Mouse (Mus musculus) adrenal gland, postnatal 4 days (tissue): ENCODE measurements at regions not wholly inside any gene's neighbourhood (a gene's known extent, or its start where the extent isn't known, plus 50 kb on each side); places are given as distances from the start of the nearest gene placed in this dataset.

ENCODE experiments used
- DNase-seq, 2 experiments: peaks; one replicate each; pipeline ENCODE4 v3.0.0; 2021 to 2022; ENCODE audit warnings: low spot score in 2 of 2, mixed read lengths in 2 of 2

GRCm38 (mm10) chr4:56275836-56276235 is 464.0 kb upstream of the Gm26657 start:
- no peak for DNase-seq

GRCm38 (mm10) chr4:56271390-56271789 is 468.5 kb upstream of the Gm26657 start:
- DNase-seq = no peak

- no peak for DNase-seq
Measured at GRCm38 (mm10) chr4:56264626-56265025, 475.2 kb upstream of the Gm26657 start.

- no peak for DNase-seq
Measured at GRCm38 (mm10) chr4:56263822-56264221, 476.0 kb upstream of the Gm26657 start.

GRCm38 (mm10) chr4:56262589-56262988 is 477.3 kb upstream of the Gm26657 start:
- DNase-seq = no peak

- no peak for DNase-seq
Measured at GRCm38 (mm10) chr4:56261992-56262391, 477.9 kb upstream of the Gm26657 start.

GRCm38 (mm10) chr4:56252375-56252774 is 487.5 kb upstream of the Gm26657 start:
- DNase-seq = no peak

GRCm38 (mm10) chr4:56251766-56252165 is 488.1 kb upstream of the Gm26657 start:
- no peak for DNase-seq

GRCm38 (mm10) chr4:56250611-56251010 is 489.3 kb upstream of the Gm26657 start:
- no peak for DNase-seq

GRCm38 (mm10) chr4:56243863-56244262 is 496.0 kb upstream of the Gm26657 start:
- DNase-seq = no peak

- DNase-seq = no peak
Measured at GRCm38 (mm10) chr4:56238496-56239488, 501.1 kb upstream of the Gm26657 start.

GRCm38 (mm10) chr4:56231414-56231813 is 508.5 kb upstream of the Gm26657 start:
- DNase-seq = no peak

GRCm38 (mm10) chr4:56230451-56230850 is 509.4 kb upstream of the Gm26657 start:
- no peak for DNase-seq

GRCm38 (mm10) chr4:56226493-56226892 is 513.4 kb upstream of the Gm26657 start:
- no peak for DNase-seq

- DNase-seq = no peak
Measured at GRCm38 (mm10) chr4:56224542-56224941, 515.3 kb upstream of the Gm26657 start.

GRCm38 (mm10) chr4:56222023-56222776 is 517.7 kb upstream of the Gm26657 start:
- DNase-seq = peak; percentile 22 to 32

GRCm38 (mm10) chr4:56220531-56220930 is 519.3 kb upstream of the Gm26657 start:
- DNase-seq = no peak

GRCm38 (mm10) chr4:56209499-56209898 is 530.4 kb upstream of the Gm26657 start:
- DNase-seq = no peak

GRCm38 (mm10) chr4:56207726-56208125 is 532.1 kb upstream of the Gm26657 start:
- no peak for DNase-seq

GRCm38 (mm10) chr4:56205069-56205468 is 534.8 kb upstream of the Gm26657 start:
- no peak for DNase-seq

GRCm38 (mm10) chr4:56193365-56193764 is 546.5 kb upstream of the Gm26657 start:
- DNase-seq = no peak

GRCm38 (mm10) chr4:56192516-56192915 is 547.4 kb upstream of the Gm26657 start:
- no peak for DNase-seq
